Mouse (Mus musculus) urinary bladder, postnatal 0 days (tissue): ENCODE data around the gene Zfp157. TPM values are rescaled to one million over a fixed set of nuclear protein-coding genes. Genes with fewer than 3 reads are reported as not detected.

ENCODE experiments used
- polyA plus RNA-seq: library from polyadenylated mRNA; unstranded; fragments of >200 nt; fragmentation: Nextera tagmentation; extraction: Ambion mirVana; gene quantifications from 2 replicates; pipeline ENCODE4 v1.2.1, GENCODE M21; 2015

Zfp157 gene
- 9.4 and 9.6 TPM in 2 replicates for polyA plus RNA-seq

DNA sequence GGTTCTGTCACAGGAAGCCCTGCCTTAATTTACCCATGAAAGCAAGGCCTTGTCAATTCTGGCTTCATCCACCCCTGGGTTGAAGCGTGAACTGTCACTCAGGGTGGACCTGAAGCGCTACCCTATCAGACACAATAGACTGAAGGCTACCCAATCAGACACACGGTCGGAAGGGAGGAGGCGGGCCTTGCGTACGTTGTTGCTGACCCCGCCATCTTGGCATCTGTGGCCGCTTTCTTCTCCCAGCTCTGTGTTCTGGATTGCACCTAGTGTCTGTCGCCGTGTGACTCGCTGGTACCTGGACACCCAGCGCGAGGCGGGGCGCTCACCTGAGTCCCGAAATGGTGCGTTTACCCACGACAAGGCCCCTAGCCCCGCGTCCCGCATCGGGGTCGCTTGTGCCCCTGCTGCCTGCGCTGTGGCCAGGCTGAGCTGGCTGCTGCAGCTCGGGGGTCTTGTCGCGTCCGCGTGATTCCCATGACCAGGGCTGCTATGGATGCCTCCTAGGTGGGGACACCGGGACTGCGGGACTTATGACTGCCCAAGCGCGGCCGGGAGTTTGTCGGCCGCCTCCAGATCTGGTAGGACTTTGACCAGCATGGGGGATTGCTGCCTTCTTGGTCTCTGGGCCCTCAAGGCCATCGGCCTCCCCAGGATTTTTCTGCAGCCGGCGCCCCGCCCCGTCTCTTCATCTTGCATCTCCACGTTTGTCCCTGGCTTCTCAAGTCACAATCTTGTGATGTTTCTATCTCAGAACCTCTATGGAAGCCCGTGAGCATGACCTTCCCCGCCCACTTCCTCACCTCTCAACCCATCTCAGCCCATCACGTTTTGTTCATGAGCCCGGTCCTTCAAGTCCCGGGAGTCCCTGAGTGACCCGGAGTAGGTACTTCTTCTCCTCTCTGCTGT lies at the start of gene Zfp157:
Gene Zfp157 (plus strand): TSS at position 183 of the 909 bp plus-strand sequence.

Other genes with a start within 250 kb of the Zfp157 start
- 8.4 and 9.6 TPM in 2 replicates for gene Mblac1, start 247.2 kb upstream of the Zfp157 start, polyA plus RNA-seq
- gene Nxpe5, start 215.6 kb upstream of the Zfp157 start, polyA plus RNA-seq = 0.42 and 0.51 TPM in 2 replicates
- 71.9 and 85.1 TPM in 2 replicates for gene Lamtor4, start 186.0 kb upstream of the Zfp157 start, polyA plus RNA-seq
- gene BC037034, start 177.4 kb upstream of the Zfp157 start, polyA plus RNA-seq = 2.6 and 2.7 TPM in 2 replicates
- gene Gal3st4, start 168.6 kb upstream of the Zfp157 start, polyA plus RNA-seq = 1.9 and 2.0 TPM in 2 replicates
- gene Gm43720, start 161.5 kb upstream of the Zfp157 start, polyA plus RNA-seq = 0.12 and 0.25 TPM in 2 replicates
- gene Gpc2, start 161.5 kb upstream of the Zfp157 start, polyA plus RNA-seq = 1.4 and 1.5 TPM in 2 replicates
- 0.61 and 1.1 TPM in 2 replicates for gene Stag3, start 161.2 kb upstream of the Zfp157 start, polyA plus RNA-seq
- not detected in 2 replicates for gene Pvrig, start 99.5 kb upstream of the Zfp157 start, polyA plus RNA-seq
- gene 1700123K08Rik, start 123.2 kb downstream of the Zfp157 start, polyA plus RNA-seq = not detected in 2 replicates
- 34.3 and 36.9 TPM in 2 replicates for gene Zfp68, start 178.3 kb downstream of the Zfp157 start, polyA plus RNA-seq
- gene A430033K04Rik, start 181.4 kb downstream of the Zfp157 start, polyA plus RNA-seq = 4.5 and 5.1 TPM in 2 replicates